Mouse (Mus musculus) limb, embryonic 12.5 days (tissue): ENCODE results near the gene Ttll4. TPM values are rescaled to one million over a fixed set of nuclear protein-coding genes. Genes with fewer than 3 reads are reported as not detected.

Experiments used
- ATAC-seq: fragments of 200-750 bp; cut with Nextera tagmentation; 2 replicates; pipeline ENCODE4 v1.8.0; 2017; ENCODE audit warnings: low read depth, moderate TSS enrichment; ENCODE audit not compliant: insufficient number of reproducible peaks, insufficient read depth, low FRiP score, low TSS enrichment
- H3K27ac ChIP-seq: fragments of 300-500 bp; sonication (generic); 2 replicates; pipeline ENCODE4 v1.5.1; 2016; ENCODE audit warnings: mild to moderate bottlenecking, moderate library complexity
- H3K27me3 ChIP-seq: fragments of 300-500 bp; sonication (generic); 2 replicates; pipeline ENCODE4 v1.6.1; 2016; ENCODE audit warnings: mild to moderate bottlenecking, moderate library complexity
- H3K36me3 ChIP-seq: fragments of 300-500 bp; sonication (generic); 2 replicates; pipeline ENCODE4 v1.6.1; 2016; ENCODE audit warnings: mild to moderate bottlenecking, moderate library complexity
- H3K4me1 ChIP-seq: fragments of 300-500 bp; sonication (generic); replicated peaks from 2 replicates; pipeline ENCODE4 v1.6.1; 2016
- H3K4me2 ChIP-seq: fragments of 300-500 bp; sonication (generic); 2 replicates; pipeline ENCODE4 v1.6.1; 2016; ENCODE audit warnings: mild to moderate bottlenecking, moderate library complexity
- H3K4me3 ChIP-seq: fragments of 300-500 bp; sonication (generic); replicated peaks from 2 replicates; pipeline ENCODE4 v1.5.1; 2016; ENCODE audit warnings: mild to moderate bottlenecking
- H3K9ac ChIP-seq: fragments of 300-500 bp; sonication (generic); replicated peaks from 2 replicates; pipeline ENCODE4 v1.6.1; 2016; ENCODE audit warnings: mild to moderate bottlenecking, moderate library complexity
- H3K9me3 ChIP-seq: fragments of 300-500 bp; sonication (generic); 2 replicates; pipeline ENCODE4 v1.6.1; 2016; ENCODE audit warnings: mild to moderate bottlenecking, moderate library complexity
- WGBS: fragments of 180-500 bp; shearing (Covaris S2); methylation state at CpG from one replicate; pipeline ENCODE4 v1.1.7; 2016; 5-methylcytosine and 5-hydroxymethylcytosine counted together
- polyA plus RNA-seq: library from polyadenylated mRNA; unstranded; fragments of >200 nt; fragmentation: Nextera tagmentation; extraction: Ambion mirVana; gene quantifications from 2 replicates; pipeline ENCODE4 v1.2.1, GENCODE M21; 2016

Gene Ttll4
- polyA plus RNA-seq, 1 experiment from 2014 or later, result 33.6 TPM

- Histone ChIP-seq H3K9ac (no peak overlapping the region), H3K4me3 (no peak overlapping the region), H3K4me2 (no peak overlapping the region), H3K4me1 (no peaks in the 10 kb centered on the region), H3K27ac (no peak overlapping the region), H3K27me3 (no peaks in the 10 kb centered on the region), H3K9me3 (no peaks in the 10 kb centered on the region), H3K36me3 (peaks cover 82% of the 10 kb centered on the region)
- no peak for ATAC-seq
- 88% methylated on average over 1 of the region's 1 CpGs for WGBS
Measured at GRCm38 (mm10) chr1:74677843-74678242, 16.3 kb downstream of the Ttll4 start.

GRCm38 (mm10) chr1:74687131-74687530 lies 25.6 kb downstream of the Ttll4 start:
- H3K4me3 ChIP-seq, result no peak overlapping the region
- H3K4me1 ChIP-seq, result no peaks in the 10 kb centered on the region
- no peak overlapping the region for H3K27ac ChIP-seq
- H3K9me3 ChIP-seq, result no peaks in the 10 kb centered on the region
- peaks cover 97% of the 10 kb centered on the region for H3K36me3 ChIP-seq
- 94% methylated on average over 7 of the region's 7 CpGs for WGBS
- no peak for ATAC-seq
- H3K27me3 ChIP-seq, result no peaks in the 10 kb centered on the region
- no peak overlapping the region for H3K9ac ChIP-seq
- H3K4me2 ChIP-seq, result no peak overlapping the region

- Histone ChIP-seq H3K9ac (no peak overlapping the region), H3K27me3 (no peaks in the 10 kb centered on the region), H3K4me1 (no peaks in the 10 kb centered on the region), H3K9me3 (no peaks in the 10 kb centered on the region), H3K4me3 (no peak overlapping the region), H3K36me3 (peaks cover 91% of the 10 kb centered on the region), H3K4me2 (no peak overlapping the region), H3K27ac (no peak overlapping the region)
- ATAC-seq, result no peak
- WGBS, result 92% methylated on average over 8 of the region's 8 CpGs
Measured at GRCm38 (mm10) chr1:74693891-74694583, 32.5 kb downstream of the Ttll4 start.

GRCm38 (mm10) chr1:74695836-74696235 lies 34.3 kb downstream of the Ttll4 start:
- H3K4me1 ChIP-seq, result no peaks in the 10 kb centered on the region
- H3K36me3 ChIP-seq, result peaks cover 91% of the 10 kb centered on the region
- H3K9me3 ChIP-seq, result no peaks in the 10 kb centered on the region
- H3K27ac ChIP-seq, result no peak overlapping the region
- H3K4me3 ChIP-seq, result no peak overlapping the region
- no peak overlapping the region for H3K9ac ChIP-seq
- no peak overlapping the region for H3K4me2 ChIP-seq
- H3K27me3 ChIP-seq, result no peaks in the 10 kb centered on the region
- ATAC-seq, result no peak
- 96% methylated on average over 4 of the region's 4 CpGs for WGBS

GRCm38 (mm10) chr1:74697416-74697815 lies 35.9 kb downstream of the Ttll4 start:
- H3K4me2 ChIP-seq, result no peak overlapping the region
- H3K27me3 ChIP-seq, result no peaks in the 10 kb centered on the region
- no peak for ATAC-seq
- H3K36me3 ChIP-seq, result peaks cover 87% of the 10 kb centered on the region
- H3K9ac ChIP-seq, result no peak overlapping the region
- 91% methylated on average over 6 of the region's 6 CpGs for WGBS
- H3K9me3 ChIP-seq, result no peaks in the 10 kb centered on the region
- H3K4me3 ChIP-seq, result no peak overlapping the region
- H3K27ac ChIP-seq, result no peak overlapping the region
- no peaks in the 10 kb centered on the region for H3K4me1 ChIP-seq

GRCm38 (mm10) chr1:74698353-74698752 lies 36.8 kb downstream of the Ttll4 start:
- 94% methylated on average over 1 of the region's 1 CpGs for WGBS
- no peak overlapping the region for H3K9ac ChIP-seq
- H3K4me3 ChIP-seq, result no peak overlapping the region
- no peak for ATAC-seq
- H3K4me2 ChIP-seq, result no peak overlapping the region
- no peaks in the 10 kb centered on the region for H3K27me3 ChIP-seq
- H3K36me3 ChIP-seq, result peaks cover 85% of the 10 kb centered on the region
- H3K9me3 ChIP-seq, result no peaks in the 10 kb centered on the region
- no peaks in the 10 kb centered on the region for H3K4me1 ChIP-seq
- no peak overlapping the region for H3K27ac ChIP-seq

- H3K27ac ChIP-seq, result no peak overlapping the region
- WGBS, result 78% methylated on average over 1 of the region's 1 CpGs
- no peak overlapping the region for H3K9ac ChIP-seq
- no peak for ATAC-seq
- no peaks in the 10 kb centered on the region for H3K9me3 ChIP-seq
- peaks cover 81% of the 10 kb centered on the region for H3K36me3 ChIP-seq
- H3K4me2 ChIP-seq, result no peak overlapping the region
- no peaks in the 10 kb centered on the region for H3K27me3 ChIP-seq
- H3K4me1 ChIP-seq, result no peaks in the 10 kb centered on the region
- no peak overlapping the region for H3K4me3 ChIP-seq
Measured at GRCm38 (mm10) chr1:74698791-74699190, 37.2 kb downstream of the Ttll4 start.

- Histone ChIP-seq H3K4me1 (no peaks in the 10 kb centered on the region), H3K4me3 (no peak overlapping the region), H3K9me3 (no peaks in the 10 kb centered on the region), H3K27ac (no peak overlapping the region), H3K27me3 (no peaks in the 10 kb centered on the region), H3K9ac (no peak overlapping the region), H3K36me3 (peaks cover 48% of the 10 kb centered on the region), H3K4me2 (no peak overlapping the region)
- WGBS, result 89% methylated on average over 6 of the region's 6 CpGs
- ATAC-seq, result no peak
Measured at GRCm38 (mm10) chr1:74702142-74702553, 40.6 kb downstream of the Ttll4 start.

GRCm38 (mm10) chr1:74704156-74704555 lies 42.6 kb downstream of the Ttll4 start:
- WGBS, result 83% methylated on average over 3 of the region's 3 CpGs
- H3K36me3 ChIP-seq, result peaks cover 28% of the 10 kb centered on the region

GRCm38 (mm10) chr1:74705016-74705415 lies 43.5 kb downstream of the Ttll4 start:
- no peak overlapping the region for H3K9ac ChIP-seq
- no peaks in the 10 kb centered on the region for H3K27me3 ChIP-seq
- ATAC-seq, result no peak
- H3K4me2 ChIP-seq, result no peak overlapping the region
- H3K36me3 ChIP-seq, result peaks cover 20% of the 10 kb centered on the region
- WGBS, result 65% methylated on average over 5 of the region's 5 CpGs
- H3K27ac ChIP-seq, result no peak overlapping the region
- no peaks in the 10 kb centered on the region for H3K9me3 ChIP-seq
- no peaks in the 10 kb centered on the region for H3K4me1 ChIP-seq
- no peak overlapping the region for H3K4me3 ChIP-seq

More at GRCm38 (mm10) chr1:74704156-74704555, 42.6 kb downstream of the Ttll4 start:
- no peaks in the 10 kb centered on the region for H3K27me3 ChIP-seq
- H3K4me3 ChIP-seq, result no peak overlapping the region
- H3K9me3 ChIP-seq, result no peaks in the 10 kb centered on the region
- H3K4me1 ChIP-seq, result no peaks in the 10 kb centered on the region
- no peak overlapping the region for H3K9ac ChIP-seq
- H3K4me2 ChIP-seq, result no peak overlapping the region
- ATAC-seq, result no peak
- no peak overlapping the region for H3K27ac ChIP-seq

GRCm38 (mm10) chr1:74709566-74709965 lies 48.0 kb downstream of the Ttll4 start:
- no peak for ATAC-seq
- Histone ChIP-seq H3K36me3 (no peaks in the 10 kb centered on the region), H3K9ac (no peak overlapping the region), H3K27me3 (0 out of 2 replicates have a peak, but pooled peaks cover 3% of the 10 kb centered on the region), H3K4me2 (no peak overlapping the region), H3K9me3 (no peaks in the 10 kb centered on the region), H3K27ac (no peak overlapping the region), H3K4me3 (no peak overlapping the region), H3K4me1 (peaks cover 16% of the 10 kb centered on the region)
- WGBS, result 35% methylated on average over 6 of the region's 6 CpGs

- WGBS, result 72% methylated on average over 4 of the region's 4 CpGs
- no peaks in the 10 kb centered on the region for H3K36me3 ChIP-seq
- ATAC-seq, result no peak
- no peak overlapping the region for H3K9ac ChIP-seq
- no peak overlapping the region for H3K4me3 ChIP-seq
- no peaks in the 10 kb centered on the region for H3K9me3 ChIP-seq
- 0 out of 2 replicates have a peak, but pooled peaks cover 3% of the 10 kb centered on the region for H3K27me3 ChIP-seq
- no peak overlapping the region for H3K4me2 ChIP-seq
- H3K27ac ChIP-seq, result no peak overlapping the region
- H3K4me1 ChIP-seq, result peaks cover 30% of the 10 kb centered on the region
Measured at GRCm38 (mm10) chr1:74712046-74712445, 50.5 kb downstream of the Ttll4 start.
